Mouse (Mus musculus): ENCODE measurements around the gene Bicc1. TPM values are rescaled to one million over a fixed set of nuclear protein-coding genes. Genes with fewer than 3 reads are reported as not detected.

Bicc1 gene
- polyA plus RNA-seq, 1 experiment from 2014 or later: 6.3 TPM

Other genes with a start within 250 kb of the Bicc1 start
- 42.0 and 51.4 TPM in 2 replicates for gene Tfam, start 78.6 kb upstream of the Bicc1 start, polyA plus RNA-seq (2015; fragmentation: Nextera tagmentation; extraction: Ambion mirVana)
- 169 and 180 TPM in 2 replicates for gene Ube2d1, start 125.6 kb upstream of the Bicc1 start, polyA plus RNA-seq (2015; fragmentation: Nextera tagmentation; extraction: Ambion mirVana)
- gene Cisd1, start 185.3 kb upstream of the Bicc1 start, polyA plus RNA-seq (2015; fragmentation: Nextera tagmentation; extraction: Ambion mirVana): 257 and 277 TPM in 2 replicates
- gene Ipmk, start 188.1 kb upstream of the Bicc1 start, polyA plus RNA-seq (2015; fragmentation: Nextera tagmentation; extraction: Ambion mirVana): 17.9 and 18.2 TPM in 2 replicates